Mouse (Mus musculus): ENCODE measurements around the gene Gm17359. TPM values are rescaled to one million over a fixed set of nuclear protein-coding genes. Genes with fewer than 3 reads are reported as not detected.

Gene Gm17359
- polyA plus RNA-seq (2012): not detected in 2 replicates

GRCm38 (mm10) chr3:79336044-79336766 lies at the start of gene Gm17359:
Gene Gm17359 (plus strand): TSS chr3:79336661.
- TF ChIP-seq GATA1 (IDR thresholded peaks at IDR 0.05; ENCODE audit: low read length): no peak

GRCm38 (mm10) chr3:79287108-79287576 lies 49.3 kb upstream of the Gm17359 start:
- no peak for TF ChIP-seq GATA1 (IDR thresholded peaks at IDR 0.05; ENCODE audit: low read length)

- no peak for TF ChIP-seq GATA1 (IDR thresholded peaks at IDR 0.05; ENCODE audit: low read length)
Observed at GRCm38 (mm10) chr3:79287699-79288458, 48.6 kb upstream of the Gm17359 start.

GRCm38 (mm10) chr3:79289050-79289449 lies 47.4 kb upstream of the Gm17359 start:
- TF ChIP-seq GATA1 (IDR thresholded peaks at IDR 0.05; ENCODE audit: low read length): no peak

- TF ChIP-seq GATA1 (IDR thresholded peaks at IDR 0.05; ENCODE audit: low read length): no peak
Observed at GRCm38 (mm10) chr3:79293023-79293422, 43.4 kb upstream of the Gm17359 start.

GRCm38 (mm10) chr3:79294701-79295100 lies 41.8 kb upstream of the Gm17359 start:
- no peak for TF ChIP-seq GATA1 (IDR thresholded peaks at IDR 0.05; ENCODE audit: low read length)

GRCm38 (mm10) chr3:79296049-79296448 lies 40.4 kb upstream of the Gm17359 start:
- TF ChIP-seq GATA1 (IDR thresholded peaks at IDR 0.05; ENCODE audit: low read length): no peak

GRCm38 (mm10) chr3:79296586-79296985 lies 39.9 kb upstream of the Gm17359 start:
- no peak for TF ChIP-seq GATA1 (IDR thresholded peaks at IDR 0.05; ENCODE audit: low read length)

- TF ChIP-seq GATA1 (IDR thresholded peaks at IDR 0.05; ENCODE audit: low read length): no peak
Observed at GRCm38 (mm10) chr3:79297281-79297680, 39.2 kb upstream of the Gm17359 start.

- no peak for TF ChIP-seq GATA1 (IDR thresholded peaks at IDR 0.05; ENCODE audit: low read length)
Observed at GRCm38 (mm10) chr3:79299401-79299800, 37.1 kb upstream of the Gm17359 start.

GRCm38 (mm10) chr3:79308605-79309004 lies 27.9 kb upstream of the Gm17359 start:
- no peak for TF ChIP-seq GATA1 (IDR thresholded peaks at IDR 0.05; ENCODE audit: low read length)

- TF ChIP-seq GATA1 (IDR thresholded peaks at IDR 0.05; ENCODE audit: low read length): no peak
Observed at GRCm38 (mm10) chr3:79310184-79310583, 26.3 kb upstream of the Gm17359 start.

- TF ChIP-seq GATA1 (IDR thresholded peaks at IDR 0.05; ENCODE audit: low read length): no peak
Observed at GRCm38 (mm10) chr3:79311895-79312294, 24.6 kb upstream of the Gm17359 start.

- no peak for TF ChIP-seq GATA1 (IDR thresholded peaks at IDR 0.05; ENCODE audit: low read length)
Observed at GRCm38 (mm10) chr3:79314006-79314698, 22.3 kb upstream of the Gm17359 start.

GRCm38 (mm10) chr3:79324697-79325526 lies 11.5 kb upstream of the Gm17359 start:
- TF ChIP-seq GATA1 (IDR thresholded peaks at IDR 0.05; ENCODE audit: low read length): no peak
